Mouse (Mus musculus) right cerebral cortex, postnatal 14 days (tissue): ENCODE data around the gene Hoxc8.

Experiments used
- DNase-seq: peaks from one replicate; pipeline ENCODE4 v3.0.0; 2022

The Hoxc8 gene

DNA sequence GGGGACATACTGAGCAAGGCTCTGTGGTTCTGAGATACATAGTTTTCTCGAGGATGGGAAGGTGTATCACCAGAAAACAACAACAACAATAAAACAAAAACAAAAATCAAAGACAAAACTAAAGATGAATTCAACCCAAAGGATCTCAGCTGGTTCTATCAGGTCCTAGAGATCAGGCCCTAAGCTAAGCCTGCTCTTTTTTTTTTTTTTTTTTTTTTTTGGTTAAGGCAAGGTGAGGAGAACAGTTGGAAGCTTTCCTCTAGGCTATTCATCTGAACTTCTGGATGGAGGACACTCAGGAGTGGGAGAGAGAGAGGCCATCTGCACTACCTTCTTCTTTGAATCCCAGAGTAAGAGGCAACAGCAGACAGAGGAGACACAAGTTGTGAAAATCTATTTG is 47.2 kb downstream of the Hoxc8 start:
- DNase-seq, result no peak

DNA sequence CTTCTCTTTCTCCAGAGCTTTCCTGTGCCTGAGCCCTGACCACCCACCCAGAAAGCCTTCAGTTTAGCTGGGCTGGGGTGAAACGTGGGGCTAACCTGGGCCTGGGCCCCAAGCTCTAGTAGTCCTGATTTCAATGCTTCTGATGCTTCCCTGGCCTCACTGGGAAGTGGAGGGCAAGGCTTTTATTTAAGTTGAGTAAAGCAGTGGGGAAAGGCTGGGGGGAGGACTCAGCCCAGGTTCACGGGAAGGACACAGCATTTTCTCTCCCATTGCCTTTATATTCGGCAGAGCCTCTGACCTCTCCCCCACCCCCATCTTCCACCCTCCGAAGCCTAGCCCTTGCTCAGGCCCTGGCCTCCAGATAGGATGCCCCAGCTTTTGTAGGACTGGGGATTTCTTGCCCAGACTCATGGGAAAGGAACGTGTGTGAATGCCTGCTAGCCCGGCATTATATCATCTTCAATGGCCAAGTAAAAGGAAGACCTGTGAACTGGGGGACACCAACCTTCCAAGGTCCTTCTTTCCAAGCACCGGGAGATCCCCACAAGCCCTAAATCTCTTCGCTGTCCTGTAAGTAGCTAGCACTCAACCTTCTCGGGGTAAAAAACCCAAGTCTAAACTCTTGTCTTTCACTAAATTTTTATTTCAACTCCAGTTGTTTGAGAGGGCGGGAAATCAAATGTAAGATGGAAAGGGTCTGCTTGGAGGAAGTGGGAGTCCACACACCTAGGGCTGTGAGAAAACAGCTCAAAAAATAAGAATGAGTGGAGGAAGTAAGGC is 48.5 kb downstream of the Hoxc8 start:
- no peak for DNase-seq

DNA sequence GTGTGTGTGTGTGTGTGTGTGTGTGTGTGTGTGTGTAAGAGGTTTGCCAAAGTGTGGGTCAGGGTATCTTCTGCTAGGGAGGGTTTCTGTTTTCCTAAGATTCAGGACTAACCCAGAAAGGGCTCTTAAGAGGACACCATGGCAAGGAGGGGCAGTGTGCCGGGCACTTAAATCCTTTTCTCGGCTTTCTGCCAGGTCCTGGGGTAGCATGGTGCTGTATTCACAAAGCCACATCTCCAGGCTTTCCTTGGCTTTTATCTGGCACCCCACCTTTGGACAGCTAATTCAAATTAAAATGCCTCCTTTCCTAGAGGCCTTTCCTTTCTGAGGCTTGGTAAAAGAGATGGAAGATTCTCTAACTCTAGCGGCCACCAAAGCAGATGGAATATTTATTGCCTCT is 49.2 kb downstream of the Hoxc8 start:
- no peak for DNase-seq

DNA sequence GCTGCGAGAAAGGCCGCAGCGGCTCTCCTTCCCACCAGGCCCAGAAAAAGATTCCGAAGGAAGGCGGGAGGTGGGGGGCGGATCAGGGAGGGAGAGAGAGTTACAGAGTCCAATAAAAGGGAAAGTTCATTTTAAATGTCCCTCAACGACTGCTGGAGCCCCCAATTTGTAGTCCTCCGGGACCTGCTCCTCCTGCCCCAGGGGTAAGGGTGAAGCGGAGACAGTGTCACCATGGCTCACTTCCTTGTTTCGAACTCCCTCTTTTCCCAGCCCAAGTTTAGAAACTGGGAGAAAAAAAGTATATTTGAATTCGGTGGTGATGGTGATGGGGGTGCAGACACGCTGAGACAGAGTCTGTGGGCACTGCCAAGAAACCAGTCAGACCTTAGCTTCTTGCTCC is 50.2 kb downstream of the Hoxc8 start:
- DNase-seq, result no peak

DNA sequence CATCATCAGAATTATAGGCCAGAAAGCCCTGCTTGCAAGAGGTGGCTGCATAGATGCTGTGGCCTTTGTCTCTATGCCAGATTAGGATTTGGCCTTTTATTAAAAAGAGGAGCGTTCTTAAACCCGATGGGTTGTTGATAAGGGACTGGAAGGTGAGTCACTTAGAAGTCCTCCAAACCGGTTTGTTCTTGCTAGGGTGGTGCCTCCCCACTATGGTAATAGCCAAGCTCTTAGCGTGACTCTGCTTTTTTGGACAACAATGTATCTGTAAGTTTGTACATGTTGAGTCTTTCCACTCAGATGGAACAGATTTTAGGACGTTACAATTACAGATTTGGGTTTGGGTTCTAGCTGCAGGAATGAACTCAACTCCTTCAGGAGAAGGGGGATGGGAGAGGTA is 51.2 kb downstream of the Hoxc8 start:
- DNase-seq, result no peak

DNA sequence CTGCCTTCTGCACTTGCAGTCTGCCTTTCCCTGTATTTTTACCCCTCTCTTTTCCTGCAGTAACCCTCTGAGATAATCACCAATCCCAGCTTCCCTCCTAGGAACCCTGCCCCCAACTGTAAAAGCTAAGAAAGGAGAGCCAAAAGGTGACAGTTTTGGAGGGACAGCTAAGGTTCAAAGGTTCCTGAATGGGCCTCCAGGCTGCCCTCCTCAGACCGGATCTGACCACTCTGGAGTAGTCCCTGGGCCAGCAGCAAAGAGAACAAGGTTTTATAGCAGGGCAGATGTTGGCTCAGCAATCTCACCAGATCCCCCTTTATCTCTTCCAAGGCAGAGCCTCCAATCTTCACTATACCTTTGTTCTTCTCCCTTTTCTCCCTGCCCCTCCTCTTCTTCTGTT is 51.8 kb downstream of the Hoxc8 start:
- no peak for DNase-seq
